Mouse (Mus musculus) layer of hippocampus, postnatal 36 days (tissue): ENCODE data around the gene Pde4d. TPM values are rescaled to one million over a fixed set of nuclear protein-coding genes. Genes with fewer than 3 reads are reported as not detected.
A peak's percentile ranks its signal among the peaks of the same experiment; 100 is the strongest.

Experiments used
- DNase-seq, 2 experiments: peaks; one replicate each; pipeline ENCODE4 v3.0.0; 2022
- total RNA-seq, 2 experiments: library from RNA; stranded (reverse); gene quantifications; 2 replicates each; pipeline ENCODE4 v1.2.3; 2021

Gene Pde4d
- total RNA-seq, 2 experiments from 2014 or later = 69.7 to 69.8 TPM

- DNase-seq = no peak
These were observed 975.8 kb downstream of the Pde4d start for GRCm38 (mm10) chr13:109425548-109425947.

GRCm38 (mm10) chr13:109426058-109426457, 976.3 kb downstream of the Pde4d start:
- no peak for DNase-seq

GRCm38 (mm10) chr13:109427541-109427940, 977.8 kb downstream of the Pde4d start:
- no peak for DNase-seq

GRCm38 (mm10) chr13:109429544-109429943, 979.8 kb downstream of the Pde4d start:
- no peak for DNase-seq

GRCm38 (mm10) chr13:109437231-109437776, 987.6 kb downstream of the Pde4d start:
- DNase-seq = no peak

- no peak for DNase-seq
These were observed 989.9 kb downstream of the Pde4d start for GRCm38 (mm10) chr13:109439436-109440161.

GRCm38 (mm10) chr13:109440331-109440730, 990.6 kb downstream of the Pde4d start:
- DNase-seq = peak; percentile 48 to 49

GRCm38 (mm10) chr13:109440881-109441280, 991.1 kb downstream of the Pde4d start:
- peak; percentile 83 to 84 for DNase-seq

- DNase-seq = peak; percentile 8 to 43
These were observed 991.7 kb downstream of the Pde4d start for GRCm38 (mm10) chr13:109441401-109441973.

GRCm38 (mm10) chr13:109446138-109446537, 996.4 kb downstream of the Pde4d start:
- no peak for DNase-seq

- DNase-seq = no peak
These were observed 998.4 kb downstream of the Pde4d start for GRCm38 (mm10) chr13:109448121-109448520.

GRCm38 (mm10) chr13:109474344-109474743, 1024.6 kb downstream of the Pde4d start:
- DNase-seq = no peak

- DNase-seq = no peak
These were observed 1031.7 kb downstream of the Pde4d start for GRCm38 (mm10) chr13:109481446-109481845.

GRCm38 (mm10) chr13:109486166-109486565, 1036.4 kb downstream of the Pde4d start:
- DNase-seq = no peak

GRCm38 (mm10) chr13:109487378-109487777, 1037.6 kb downstream of the Pde4d start:
- peak; percentile 31 to 53 for DNase-seq

GRCm38 (mm10) chr13:109490853-109491252, 1041.1 kb downstream of the Pde4d start:
- no peak for DNase-seq

- no peak for DNase-seq
These were observed 1042.1 kb downstream of the Pde4d start for GRCm38 (mm10) chr13:109491829-109492228.

- DNase-seq = no peak
These were observed 1050.6 kb downstream of the Pde4d start for GRCm38 (mm10) chr13:109500336-109500735.

GRCm38 (mm10) chr13:109502796-109503195, 1053.0 kb downstream of the Pde4d start:
- no peak for DNase-seq

- no peak for DNase-seq
These were observed 1057.0 kb downstream of the Pde4d start for GRCm38 (mm10) chr13:109506754-109507153.

GRCm38 (mm10) chr13:109508472-109508871, 1058.7 kb downstream of the Pde4d start:
- no peak for DNase-seq

GRCm38 (mm10) chr13:109518194-109518593, 1068.4 kb downstream of the Pde4d start:
- no peak for DNase-seq

- DNase-seq = no peak
These were observed 1069.7 kb downstream of the Pde4d start for GRCm38 (mm10) chr13:109519485-109519884.
